Mouse (Mus musculus) activated CD4-positive, CD25-positive, alpha-beta regulatory T cell, adult 4 months (primary cell): ENCODE results near the gene Rsad2. TPM values are rescaled to one million over a fixed set of nuclear protein-coding genes. Genes with fewer than 3 reads are reported as not detected.

ENCODE experiments used
- ATAC-seq: one replicate; pipeline ENCODE4 v1.8.0; 2017
- polyA plus RNA-seq, 2 experiments: library from polyadenylated mRNA; unstranded; fragments of 100-300 nt; shearing (Covaris generic); gene quantifications; one replicate each; pipeline ENCODE4 v1.2.1; 2017

Gene Rsad2
- polyA plus RNA-seq, 2 experiments from 2014 or later, result 2.7 to 3.6 TPM

DNA sequence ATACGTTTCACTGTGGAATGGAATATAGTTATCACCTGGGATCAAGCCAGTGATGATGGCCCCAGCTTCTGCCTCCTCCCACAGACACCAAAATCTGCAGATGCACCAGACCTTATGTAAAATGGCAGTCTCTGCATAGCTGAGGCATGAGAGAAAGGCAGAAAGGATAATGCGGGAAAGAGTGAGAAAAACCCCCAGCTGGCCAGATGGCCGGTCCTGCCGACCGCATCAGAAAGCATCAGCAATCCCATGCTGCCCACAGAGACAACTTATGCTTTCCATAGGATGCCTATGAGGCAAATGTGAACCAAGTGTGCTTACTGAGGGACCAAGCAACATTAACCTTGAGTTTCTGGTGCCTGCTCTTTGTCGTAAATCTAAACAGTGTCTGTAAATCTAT is 56.9 kb downstream of the Rsad2 start:
- ATAC-seq, result no peak

DNA sequence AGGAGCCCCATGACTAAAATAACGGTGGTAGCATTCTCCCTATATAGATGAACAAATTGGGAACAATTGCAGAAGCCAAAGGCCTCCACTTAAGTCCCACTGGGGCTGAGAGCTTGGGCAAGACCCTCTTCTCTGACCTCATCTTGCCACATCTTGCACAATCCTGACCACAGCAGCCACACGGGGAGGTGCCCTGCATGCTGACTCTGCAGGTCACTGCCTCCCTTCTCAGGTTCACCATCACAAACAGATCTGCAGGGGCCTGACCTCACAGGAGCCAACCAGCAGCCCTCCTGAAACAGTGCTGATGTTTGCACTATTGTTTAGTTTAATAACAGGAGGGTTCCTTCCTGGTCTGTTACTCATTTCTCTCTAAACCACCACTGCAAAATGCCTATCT is 57.7 kb downstream of the Rsad2 start:
- ATAC-seq, result no peak

DNA sequence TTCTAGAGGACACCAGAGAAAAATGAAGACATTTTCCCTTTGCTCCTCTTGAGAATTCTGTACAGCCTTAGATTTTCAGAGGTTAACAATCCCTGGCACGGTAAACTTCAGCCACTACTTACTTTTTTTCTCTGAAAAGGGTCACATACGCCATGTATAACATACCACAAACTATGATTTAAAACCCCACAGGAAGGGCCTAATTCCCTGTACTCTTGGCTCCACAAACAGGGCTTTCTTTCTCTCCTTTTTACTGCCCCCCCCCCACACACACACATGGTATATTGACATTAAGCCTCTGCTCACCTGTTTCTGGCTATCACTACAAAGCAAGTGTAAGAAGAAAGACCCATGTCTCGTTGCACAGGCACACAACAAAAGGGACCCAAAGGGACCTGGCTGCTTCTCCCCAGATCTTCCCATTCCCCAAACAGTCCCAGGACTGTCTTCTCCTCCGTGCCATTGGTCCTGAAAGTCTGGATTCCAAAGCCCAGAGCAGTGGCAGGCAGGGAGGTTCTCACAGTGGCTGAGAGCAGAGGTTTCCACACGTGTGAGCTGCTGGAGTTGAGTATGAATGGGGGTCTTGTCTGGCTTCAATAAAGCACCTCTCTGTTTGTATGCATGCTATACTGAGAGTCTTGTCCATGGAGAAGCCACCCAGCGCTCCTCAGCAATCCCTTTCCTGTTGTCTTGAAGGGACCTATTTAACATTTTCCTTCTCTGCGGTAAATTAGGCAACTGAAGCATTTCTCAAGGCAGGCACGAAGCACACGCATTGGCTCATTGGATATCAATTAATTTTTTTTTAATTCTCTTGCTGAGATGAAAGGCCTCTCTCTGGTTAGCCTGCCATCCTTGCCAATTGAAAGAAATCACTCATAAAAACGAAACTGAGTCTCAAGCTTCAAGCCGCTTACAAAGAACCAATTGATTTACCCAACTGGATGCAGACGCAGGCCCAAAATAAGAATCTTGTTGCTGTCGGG is 61.5 kb downstream of the Rsad2 start:
- no peak for ATAC-seq

DNA sequence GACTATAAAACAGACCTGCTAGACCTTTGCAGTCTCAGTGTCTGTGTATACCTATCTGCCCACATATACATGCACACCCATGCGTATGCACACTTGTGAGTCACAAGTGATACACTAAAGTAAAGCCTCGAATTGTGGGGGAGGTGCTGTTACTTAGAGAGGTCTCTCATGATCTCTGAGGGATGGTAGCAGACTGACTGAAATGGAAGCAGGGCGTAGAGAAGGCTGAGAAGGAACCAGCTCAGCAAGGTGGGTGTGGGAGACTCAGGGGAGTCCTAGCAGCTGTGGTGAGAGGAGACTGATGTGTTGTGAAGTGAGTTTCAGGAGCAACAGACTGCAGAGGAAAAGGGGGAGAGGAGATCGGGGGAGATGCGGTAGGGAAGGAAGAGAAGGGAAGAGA is 63.0 kb downstream of the Rsad2 start:
- ATAC-seq, result no peak

Other genes starting within 250 kb of the Rsad2 start
- 1 to 10 TPM; 3.2 to 5.1 TPM for gene Rnf144a, start 41.2 kb downstream of the Rsad2 start, polyA plus RNA-seq
- 1 to 10 TPM; 7.8 to 9.8 TPM for gene Cmpk2, start 12.8 kb upstream of the Rsad2 start, polyA plus RNA-seq